Mouse (Mus musculus) stomach, embryonic 15.5 days (tissue): Measurements from ENCODE around the gene Sugct. TPM values are rescaled to one million over a fixed set of nuclear protein-coding genes. Genes with fewer than 3 reads are reported as not detected.

Experiments
- ATAC-seq: fragments of 200-750 bp; cut with Nextera tagmentation; 2 replicates; pipeline ENCODE4 v1.8.0; 2017; ENCODE audit warnings: low read depth, moderate number of reproducible peaks, moderate TSS enrichment; ENCODE audit not compliant: insufficient read depth, low FRiP score
- H3K27ac ChIP-seq: fragments of 300-500 bp; sonication (generic); 2 replicates; pipeline ENCODE4 v1.5.1; 2015; ENCODE audit warnings: mild to moderate bottlenecking, inconsistent platforms
- H3K27me3 ChIP-seq: fragments of 300-500 bp; sonication (generic); replicated peaks from 2 replicates; pipeline ENCODE4 v1.6.1; 2015; ENCODE audit warnings: inconsistent platforms
- H3K36me3 ChIP-seq: fragments of 300-500 bp; sonication (generic); 2 replicates; pipeline ENCODE4 v1.6.1; 2015; ENCODE audit warnings: inconsistent platforms
- H3K4me1 ChIP-seq: fragments of 300-500 bp; sonication (generic); 2 replicates; pipeline ENCODE4 v1.6.1; 2015; ENCODE audit warnings: inconsistent platforms
- H3K4me2 ChIP-seq: fragments of 300-500 bp; sonication (generic); 2 replicates; pipeline ENCODE4 v1.6.1; 2015; ENCODE audit warnings: mild to moderate bottlenecking, inconsistent platforms
- H3K4me3 ChIP-seq: fragments of 300-500 bp; sonication (generic); replicated peaks from 2 replicates; pipeline ENCODE4 v1.5.1; 2015; ENCODE audit warnings: inconsistent platforms
- H3K9ac ChIP-seq: fragments of 300-500 bp; sonication (generic); 2 replicates; pipeline ENCODE4 v1.6.1; 2015; ENCODE audit warnings: inconsistent platforms
- H3K9me3 ChIP-seq: fragments of 300-500 bp; sonication (generic); 2 replicates; pipeline ENCODE4 v1.6.1; 2016; ENCODE audit warnings: inconsistent platforms
- WGBS: fragments of 180-500 bp; shearing (Covaris S2); methylation state at CpG from one replicate; pipeline ENCODE4 v1.1.7; 2015; 5-methylcytosine and 5-hydroxymethylcytosine counted together
- polyA plus RNA-seq: library from polyadenylated mRNA; unstranded; fragments of >200 nt; fragmentation: Nextera tagmentation; extraction: Ambion mirVana; gene quantifications from 2 replicates; pipeline ENCODE4 v1.2.1, GENCODE M21; 2015

Sugct gene
- polyA plus RNA-seq, 1 experiment from 2014 or later, result 5.5 TPM

GRCm38 (mm10) chr13:16995321-16995720, 700.0 kb downstream of the Sugct start:
- ATAC-seq, result no peak
- no peak overlapping the region for H3K27ac ChIP-seq

GRCm38 (mm10) chr13:16977743-16978142, 717.6 kb downstream of the Sugct start:
- no peak for ATAC-seq
- no peaks in the 10 kb centered on the region for H3K27me3 ChIP-seq
- H3K4me3 ChIP-seq, result no peak overlapping the region
- 72% methylated on average over 6 of the region's 6 CpGs for whole genome bisulfite sequencing
- H3K27ac ChIP-seq, result no peak overlapping the region
- H3K4me1 ChIP-seq, result no peaks in the 10 kb centered on the region
- no peaks in the 10 kb centered on the region for H3K36me3 ChIP-seq
- H3K9me3 ChIP-seq, result no peaks in the 10 kb centered on the region
- H3K4me2 ChIP-seq, result no peak overlapping the region
- no peak overlapping the region for H3K9ac ChIP-seq

More at GRCm38 (mm10) chr13:16995321-16995720, 700.0 kb downstream of the Sugct start:
- no peak overlapping the region for H3K4me2 ChIP-seq
- no peaks in the 10 kb centered on the region for H3K9me3 ChIP-seq
- H3K27me3 ChIP-seq, result no peaks in the 10 kb centered on the region
- no peaks in the 10 kb centered on the region for H3K4me1 ChIP-seq
- WGBS, result 80% methylated on average over 3 of the region's 3 CpGs
- no peaks in the 10 kb centered on the region for H3K36me3 ChIP-seq
- no peak overlapping the region for H3K9ac ChIP-seq
- no peak overlapping the region for H3K4me3 ChIP-seq

- ATAC-seq, result no peak
- Histone ChIP-seq H3K27ac (no peak overlapping the region), H3K9me3 (no peaks in the 10 kb centered on the region), H3K27me3 (no peaks in the 10 kb centered on the region), H3K9ac (no peak overlapping the region), H3K4me1 (no peaks in the 10 kb centered on the region), H3K36me3 (no peaks in the 10 kb centered on the region), H3K4me2 (no peak overlapping the region), H3K4me3 (no peak overlapping the region)
- 80% methylated on average over 2 of the region's 2 CpGs for WGBS
These were observed 724.1 kb downstream of the Sugct start for GRCm38 (mm10) chr13:16971277-16971676.

- H3K9ac ChIP-seq, result no peak overlapping the region
- no peak overlapping the region for H3K27ac ChIP-seq
- H3K27me3 ChIP-seq, result no peaks in the 10 kb centered on the region
- no peak overlapping the region for H3K4me3 ChIP-seq
- no peaks in the 10 kb centered on the region for H3K36me3 ChIP-seq
- no peaks in the 10 kb centered on the region for H3K9me3 ChIP-seq
- 81% methylated on average over 5 of the region's 5 CpGs for WGBS
- no peak for ATAC-seq
- no peak overlapping the region for H3K4me2 ChIP-seq
- no peaks in the 10 kb centered on the region for H3K4me1 ChIP-seq
These were observed 726.4 kb downstream of the Sugct start for GRCm38 (mm10) chr13:16968995-16969394.

GRCm38 (mm10) chr13:16964823-16965475, 730.4 kb downstream of the Sugct start:
- H3K9ac ChIP-seq, result no peak overlapping the region
- H3K4me1 ChIP-seq, result no peaks in the 10 kb centered on the region
- H3K27ac ChIP-seq, result no peak overlapping the region
- H3K4me2 ChIP-seq, result no peak overlapping the region
- H3K27me3 ChIP-seq, result no peaks in the 10 kb centered on the region
- ATAC-seq, result no peak
- H3K4me3 ChIP-seq, result no peak overlapping the region
- no peaks in the 10 kb centered on the region for H3K36me3 ChIP-seq
- WGBS, result 71% methylated on average over 4 of the region's 4 CpGs
- H3K9me3 ChIP-seq, result no peaks in the 10 kb centered on the region

GRCm38 (mm10) chr13:16952045-16952444, 743.3 kb downstream of the Sugct start:
- Histone ChIP-seq H3K4me2 (no peak overlapping the region), H3K4me1 (no peaks in the 10 kb centered on the region), H3K9ac (no peak overlapping the region), H3K9me3 (no peaks in the 10 kb centered on the region), H3K27ac (no peak overlapping the region), H3K4me3 (no peak overlapping the region), H3K36me3 (no peaks in the 10 kb centered on the region), H3K27me3 (no peaks in the 10 kb centered on the region)
- 70% methylated on average over 4 of the region's 4 CpGs for WGBS
- ATAC-seq, result no peak

- no peaks in the 10 kb centered on the region for H3K27me3 ChIP-seq
- peak; percentile 35; the same call in 1 of the 2 replicates for ATAC-seq
- no peak overlapping the region for H3K4me2 ChIP-seq
- no peaks in the 10 kb centered on the region for H3K9me3 ChIP-seq
- H3K4me1 ChIP-seq, result no peaks in the 10 kb centered on the region; the same call in 1 of the 2 replicates
- H3K4me3 ChIP-seq, result no peak overlapping the region
- H3K27ac ChIP-seq, result peak overlapping the region; percentile 26; the same call in 1 of the 2 replicates
- 40% methylated on average over 5 of the region's 5 CpGs for WGBS
- H3K36me3 ChIP-seq, result no peaks in the 10 kb centered on the region
- no peak overlapping the region for H3K9ac ChIP-seq
These were observed 755.9 kb downstream of the Sugct start for GRCm38 (mm10) chr13:16939466-16939811.

GRCm38 (mm10) chr13:16938552-16939465, 756.5 kb downstream of the Sugct start:
- H3K36me3 ChIP-seq, result no peaks in the 10 kb centered on the region
- peak overlapping the region; percentile 61; the same call in 1 of the 2 replicates for H3K27ac ChIP-seq
- WGBS, result 38% methylated on average over 12 of the region's 12 CpGs
- no peaks in the 10 kb centered on the region; the same call in 1 of the 2 replicates for H3K4me1 ChIP-seq
- no peak overlapping the region for H3K4me3 ChIP-seq
- no peaks in the 10 kb centered on the region for H3K9me3 ChIP-seq
- H3K4me2 ChIP-seq, result no peak overlapping the region
- ATAC-seq, result peak; percentile 56; the same call in 1 of the 2 replicates
- no peak overlapping the region for H3K9ac ChIP-seq
- no peaks in the 10 kb centered on the region for H3K27me3 ChIP-seq

- no peaks in the 10 kb centered on the region; the same call in 1 of the 2 replicates for H3K4me1 ChIP-seq
- H3K36me3 ChIP-seq, result no peaks in the 10 kb centered on the region
- WGBS, result 65% methylated on average over 11 of the region's 11 CpGs
- H3K9me3 ChIP-seq, result no peaks in the 10 kb centered on the region
- no peak overlapping the region for H3K9ac ChIP-seq
- no peak overlapping the region for H3K4me2 ChIP-seq
- no peaks in the 10 kb centered on the region for H3K27me3 ChIP-seq
- no peak overlapping the region for H3K4me3 ChIP-seq
- no peak for ATAC-seq
- 0 out of 2 replicates have a peak overlapping the region, but pooled peaks have one; percentile 31 for H3K27ac ChIP-seq
These were observed 757.7 kb downstream of the Sugct start for GRCm38 (mm10) chr13:16937422-16938202.

- WGBS, result 80% methylated on average over 1 of the region's 1 CpGs
- Histone ChIP-seq H3K4me3 (no peak overlapping the region), H3K4me1 (no peaks in the 10 kb centered on the region; the same call in 1 of the 2 replicates)
These were observed 760.3 kb downstream of the Sugct start for GRCm38 (mm10) chr13:16935029-16935428.

GRCm38 (mm10) chr13:16933600-16933999, 761.8 kb downstream of the Sugct start:
- WGBS, result 81% methylated on average over 4 of the region's 4 CpGs
- H3K4me1 ChIP-seq, result no peaks in the 10 kb centered on the region
- no peaks in the 10 kb centered on the region for H3K27me3 ChIP-seq
- no peak for ATAC-seq
- H3K9ac ChIP-seq, result no peak overlapping the region
- H3K4me3 ChIP-seq, result no peak overlapping the region
- no peak overlapping the region for H3K27ac ChIP-seq
- H3K9me3 ChIP-seq, result no peaks in the 10 kb centered on the region
- H3K4me2 ChIP-seq, result no peak overlapping the region
- no peaks in the 10 kb centered on the region for H3K36me3 ChIP-seq

More at GRCm38 (mm10) chr13:16935029-16935428, 760.3 kb downstream of the Sugct start:
- H3K27ac ChIP-seq, result no peak overlapping the region
- no peak for ATAC-seq
- H3K9me3 ChIP-seq, result no peaks in the 10 kb centered on the region
- no peak overlapping the region for H3K9ac ChIP-seq
- H3K4me2 ChIP-seq, result no peak overlapping the region
- no peaks in the 10 kb centered on the region for H3K27me3 ChIP-seq
- H3K36me3 ChIP-seq, result no peaks in the 10 kb centered on the region
